Mouse (Mus musculus): Measurements from ENCODE around the gene Etv6. TPM values are rescaled to one million over a fixed set of nuclear protein-coding genes. Genes with fewer than 3 reads are reported as not detected.
"Not testable (repeated sequence)": the region's sequence is repeated elsewhere in the genome, so short reads cannot be mapped to it uniquely, and the experiment has no call there.

Etv6 gene
- 10.8 and 13.5 TPM in 2 replicates for polyA plus RNA-seq (2012; rRNA removed)

- peak; percentile 72 for TF ChIP-seq POLR2A (IDR thresholded peaks at IDR 0.05; ENCODE audit: borderline replicate concordance, extremely low read depth, insufficient read depth, insufficient read length, poor library complexity, severe bottlenecking)
- no peak for TF ChIP-seq CTCF (IDR thresholded peaks at IDR 0.05; ENCODE audit: borderline replicate concordance, extremely low read depth, insufficient read depth, insufficient read length)
- peak; percentile 93 for DNase-seq (ENCODE audit: low read depth)
Measured at GRCm38 (mm10) chr6:134035490-134036405, at the start of gene Etv6. Gene Etv6 (plus strand): TSS chr6:134035700.

- no peak for TF ChIP-seq POLR2A (IDR thresholded peaks at IDR 0.05; ENCODE audit: borderline replicate concordance, extremely low read depth, insufficient read depth, insufficient read length, poor library complexity, severe bottlenecking)
- no peak; the same call in 1 of the 2 replicates for TF ChIP-seq CTCF (IDR thresholded peaks at IDR 0.05; ENCODE audit: borderline replicate concordance, extremely low read depth, insufficient read depth, insufficient read length)
- no peak for DNase-seq (ENCODE audit: low read depth)
Measured at GRCm38 (mm10) chr6:133986161-133986560, 49.3 kb upstream of the Etv6 start.

GRCm38 (mm10) chr6:133987068-133987591 lies 48.4 kb upstream of the Etv6 start:
- DNase-seq (ENCODE audit: low read depth), result no peak

GRCm38 (mm10) chr6:133988011-133988410 lies 47.5 kb upstream of the Etv6 start:
- DNase-seq (ENCODE audit: low read depth), result no peak
- TF ChIP-seq CTCF (IDR thresholded peaks at IDR 0.05; ENCODE audit: borderline replicate concordance, extremely low read depth, insufficient read depth, insufficient read length) (no peak), POLR2A (IDR thresholded peaks at IDR 0.05; ENCODE audit: borderline replicate concordance, extremely low read depth, insufficient read depth, insufficient read length, poor library complexity, severe bottlenecking) (no peak)

More at GRCm38 (mm10) chr6:133987068-133987591, 48.4 kb upstream of the Etv6 start:
- TF ChIP-seq POLR2A (IDR thresholded peaks at IDR 0.05; ENCODE audit: borderline replicate concordance, extremely low read depth, insufficient read depth, insufficient read length, poor library complexity, severe bottlenecking) (no peak), CTCF (IDR thresholded peaks at IDR 0.05; ENCODE audit: borderline replicate concordance, extremely low read depth, insufficient read depth, insufficient read length) (no peak)

- no peak for DNase-seq (ENCODE audit: low read depth)
Measured at GRCm38 (mm10) chr6:133997461-133997860, 38.0 kb upstream of the Etv6 start.

GRCm38 (mm10) chr6:133997935-133998334 lies 37.6 kb upstream of the Etv6 start:
- TF ChIP-seq CTCF (IDR thresholded peaks at IDR 0.05; ENCODE audit: borderline replicate concordance, extremely low read depth, insufficient read depth, insufficient read length), result no peak
- TF ChIP-seq POLR2A (IDR thresholded peaks at IDR 0.05; ENCODE audit: borderline replicate concordance, extremely low read depth, insufficient read depth, insufficient read length, poor library complexity, severe bottlenecking), result no peak
- no peak for DNase-seq (ENCODE audit: low read depth)

More at GRCm38 (mm10) chr6:133997461-133997860, 38.0 kb upstream of the Etv6 start:
- TF ChIP-seq POLR2A (IDR thresholded peaks at IDR 0.05; ENCODE audit: borderline replicate concordance, extremely low read depth, insufficient read depth, insufficient read length, poor library complexity, severe bottlenecking) (no peak), CTCF (IDR thresholded peaks at IDR 0.05; ENCODE audit: borderline replicate concordance, extremely low read depth, insufficient read depth, insufficient read length) (no peak)

- not testable (repeated sequence) for DNase-seq (ENCODE audit: low read depth)
Measured at GRCm38 (mm10) chr6:134014488-134015110, 20.9 kb upstream of the Etv6 start.

- DNase-seq (ENCODE audit: low read depth), result no peak
- TF ChIP-seq CTCF (IDR thresholded peaks at IDR 0.05; ENCODE audit: borderline replicate concordance, extremely low read depth, insufficient read depth, insufficient read length), result no peak
- TF ChIP-seq POLR2A (IDR thresholded peaks at IDR 0.05; ENCODE audit: borderline replicate concordance, extremely low read depth, insufficient read depth, insufficient read length, poor library complexity, severe bottlenecking), result no peak
Measured at GRCm38 (mm10) chr6:134018807-134019206, 16.7 kb upstream of the Etv6 start.

- TF ChIP-seq CTCF (IDR thresholded peaks at IDR 0.05; ENCODE audit: borderline replicate concordance, extremely low read depth, insufficient read depth, insufficient read length) (no peak), POLR2A (IDR thresholded peaks at IDR 0.05; ENCODE audit: borderline replicate concordance, extremely low read depth, insufficient read depth, insufficient read length, poor library complexity, severe bottlenecking) (no peak)
- DNase-seq (ENCODE audit: low read depth), result no peak
Measured at GRCm38 (mm10) chr6:134020821-134021220, 14.7 kb upstream of the Etv6 start.

- TF ChIP-seq CTCF (IDR thresholded peaks at IDR 0.05; ENCODE audit: borderline replicate concordance, extremely low read depth, insufficient read depth, insufficient read length) (no peak), POLR2A (IDR thresholded peaks at IDR 0.05; ENCODE audit: borderline replicate concordance, extremely low read depth, insufficient read depth, insufficient read length, poor library complexity, severe bottlenecking) (no peak)
- DNase-seq (ENCODE audit: low read depth), result no peak
Measured at GRCm38 (mm10) chr6:134026264-134026663, 9.2 kb upstream of the Etv6 start.

- TF ChIP-seq CTCF (IDR thresholded peaks at IDR 0.05; ENCODE audit: borderline replicate concordance, extremely low read depth, insufficient read depth, insufficient read length) (no peak), POLR2A (IDR thresholded peaks at IDR 0.05; ENCODE audit: borderline replicate concordance, extremely low read depth, insufficient read depth, insufficient read length, poor library complexity, severe bottlenecking) (no peak)
- DNase-seq (ENCODE audit: low read depth), result no peak
Measured at GRCm38 (mm10) chr6:134027022-134027421, 8.5 kb upstream of the Etv6 start.
